Mouse (Mus musculus): ENCODE results near the gene Exoc3l4.

GRCm38 (mm10) chr12:111451561-111451960 is 34.7 kb downstream of the Exoc3l4 start:
- TF ChIP-seq CTCF (IDR thresholded peaks at IDR 0.05; ENCODE audit: control insufficient read depth, insufficient read depth, insufficient replicate concordance, low read depth, low read length) (no peak), POLR2A (IDR thresholded peaks at IDR 0.05; ENCODE audit: control insufficient read depth, low read depth, low read length) (no peak)
